Mouse (Mus musculus) ES-E14 (cell line): ENCODE data around the gene BC055324. TPM values are rescaled to one million over a fixed set of nuclear protein-coding genes. Genes with fewer than 3 reads are reported as not detected.
A peak's percentile ranks its signal among the peaks of the same experiment; 100 is the strongest.

Experiments
- DNase-seq: peaks from one replicate; pipeline ENCODE4 v3.0.0-alpha.2; 2013; ENCODE audit warnings: low read depth, low spot score
- H3K27ac ChIP-seq: 2 replicates; pipeline ENCODE4 v1.5.1; 2012; ENCODE audit warnings: low read depth, mild to moderate bottlenecking, low read length, moderate library complexity, mixed read lengths; ENCODE audit not compliant: poor library complexity, insufficient read depth, severe bottlenecking
- H3K36me3 ChIP-seq: 2 replicates; pipeline ENCODE4 v1.6.1; 2012; ENCODE audit warnings: mild to moderate bottlenecking, low read length, moderate library complexity, mixed read lengths; ENCODE audit not compliant: control insufficient read depth, poor library complexity, insufficient read depth, severe bottlenecking
- H3K4me1 ChIP-seq, 2 experiments: fragments of 150-350 bp in 1 of 2; sonication (generic) in 1 of 2; 2 replicates each; pipeline ENCODE4 v1.6.1; 2012; ENCODE audit warnings: low read length in 2 of 2, mild to moderate bottlenecking in 1 of 2, mixed read lengths in 1 of 2; ENCODE audit not compliant: control insufficient read depth in 2 of 2, insufficient read depth in 2 of 2, poor library complexity in 1 of 2
- H3K4me3 ChIP-seq, 2 experiments: fragments of 150-350 bp in 1 of 2; sonication (generic) in 1 of 2; 2 replicates each; pipeline ENCODE4 v1.5.1; 2012; ENCODE audit warnings: low read length in 2 of 2, low read depth in 1 of 2, mild to moderate bottlenecking in 1 of 2, mixed read lengths in 1 of 2; ENCODE audit not compliant: insufficient read depth in 1 of 2, poor library complexity in 1 of 2, severe bottlenecking in 1 of 2
- H3K9ac ChIP-seq: 2 replicates; pipeline ENCODE4 v1.6.1; 2012; ENCODE audit warnings: low read depth, mild to moderate bottlenecking, low read length, mixed read lengths; ENCODE audit not compliant: poor library complexity, insufficient read depth, severe bottlenecking
- H3K9me3 ChIP-seq: fragments of 150-350 bp; sonication (generic); 2 replicates; pipeline ENCODE4 v1.6.1; 2012; ENCODE audit warnings: low read depth, mild to moderate bottlenecking, low read length; ENCODE audit not compliant: control insufficient read depth, insufficient read depth
- CHD2 ChIP-seq: IDR thresholded peaks from 2 replicates; pipeline ENCODE4 v1.6.1; 2014; ENCODE audit warnings: mild to moderate bottlenecking, low read depth, low read length, inconsistent platforms
- HCFC1 ChIP-seq: IDR thresholded peaks from 2 replicates; pipeline ENCODE4 v1.6.1; 2012; ENCODE audit warnings: low read length, inconsistent platforms, borderline replicate concordance; ENCODE audit not compliant: insufficient read depth
- MAFK ChIP-seq: IDR thresholded peaks from 2 replicates; pipeline ENCODE4 v1.6.1; 2014; ENCODE audit warnings: mild to moderate bottlenecking, low read depth, low read length, inconsistent platforms; ENCODE audit not compliant: insufficient read depth
- ZC3H11A ChIP-seq: IDR thresholded peaks from 2 replicates; pipeline ENCODE4 v1.6.1; 2012; ENCODE audit warnings: low read depth, mild to moderate bottlenecking, inconsistent platforms, low read length, borderline replicate concordance
- ZNF384 ChIP-seq: IDR thresholded peaks from 2 replicates; pipeline ENCODE4 v1.6.1; 2012; ENCODE audit warnings: low read depth, low read length, inconsistent platforms
- in situ Hi-C, 2 experiments: fragments of 600-800 bp; cut with MboI; formaldehyde crosslinking; loops; one replicate each; pipeline ENCODE4 v1.15.1; 2025; ENCODE audit warnings: low sequenced_read_pairs in 2 of 2, inconsistent platforms in 1 of 2; ENCODE audit not compliant: unreplicated experiment in 2 of 2
- total RNA-seq: library from RNA; depleted of rRNA; stranded (reverse); fragments of 300-350 nt; gene quantifications from 2 replicates; pipeline ENCODE4 v1.2.3, GENCODE M21; 2012

BC055324 gene
- total RNA-seq, 1 experiment: 46.8 TPM

- TF ChIP-seq ZNF384 (no peak), MAFK (no peak), HCFC1 (no peak), CHD2 (no peak), ZC3H11A (no peak)
- in situ Hi-C loops: no loop called here
- H3K4me3 ChIP-seq: peak within 1 kb of the TSS; percentile 90 to 97
- H3K9ac ChIP-seq: peak within 1 kb of the TSS; percentile 98
- H3K27ac ChIP-seq: peak within 1 kb of the TSS; percentile 35
- DNase-seq: no peak
- peaks cover 0 to 12% of the 10 kb centered on the region in 2 experiments; a peak in 3 of 4 replicates for H3K4me1 ChIP-seq
- H3K36me3 ChIP-seq: no peaks in the 10 kb centered on the region; the same call in 1 of the 2 replicates
- H3K9me3 ChIP-seq: no peaks in the 10 kb centered on the region
Measured at GRCm38 (mm10) chr1:163928846-163929245, 65.8 kb downstream of the BC055324 start, which contains the start of gene Scyl3. Scyl3 (plus strand) TSS chr1:163929100.

GRCm38 (mm10) chr1:163924093-163924492 lies 70.5 kb downstream of the BC055324 start:
- no peak for DNase-seq
- no peaks in the 10 kb centered on the region for H3K36me3 ChIP-seq
- TF ChIP-seq CHD2 (no peak), MAFK (no peak), ZC3H11A (no peak), ZNF384 (no peak), HCFC1 (no peak)
- H3K9ac ChIP-seq: no peak overlapping the region
- in situ Hi-C loops: loop anchor here in 1 of 2 experiments (25.0 kb wide), 1 partner anchor 787 kb away; no protein-coding TSS in a partner anchor
- H3K4me3 ChIP-seq: no peak overlapping the region
- no peaks in the 10 kb centered on the region for H3K9me3 ChIP-seq
- peaks cover 0 to 1% of the 10 kb centered on the region in 2 experiments; a peak in 1 of 4 replicates for H3K4me1 ChIP-seq
- no peak overlapping the region for H3K27ac ChIP-seq

- no peak for DNase-seq
- no peak for TF ChIP-seq ZC3H11A
- no peak for TF ChIP-seq MAFK
- no peak for TF ChIP-seq CHD2
- no peak for TF ChIP-seq HCFC1
- TF ChIP-seq ZNF384: no peak
- H3K4me1 ChIP-seq: no peaks in the 10 kb centered on the region
- no peak overlapping the region for H3K27ac ChIP-seq
- H3K36me3 ChIP-seq: 0 out of 2 replicates have a peak, but pooled peaks cover 2% of the 10 kb centered on the region
- H3K9me3 ChIP-seq: no peaks in the 10 kb centered on the region
- no peak overlapping the region for H3K4me3 ChIP-seq
- H3K9ac ChIP-seq: no peak overlapping the region
- in situ Hi-C loops: loop anchor here in 1 of 2 experiments (25.0 kb wide), 1 partner anchor 780 kb away; no protein-coding TSS in a partner anchor
Measured at GRCm38 (mm10) chr1:163917349-163918160, 77.0 kb downstream of the BC055324 start.

DNA sequence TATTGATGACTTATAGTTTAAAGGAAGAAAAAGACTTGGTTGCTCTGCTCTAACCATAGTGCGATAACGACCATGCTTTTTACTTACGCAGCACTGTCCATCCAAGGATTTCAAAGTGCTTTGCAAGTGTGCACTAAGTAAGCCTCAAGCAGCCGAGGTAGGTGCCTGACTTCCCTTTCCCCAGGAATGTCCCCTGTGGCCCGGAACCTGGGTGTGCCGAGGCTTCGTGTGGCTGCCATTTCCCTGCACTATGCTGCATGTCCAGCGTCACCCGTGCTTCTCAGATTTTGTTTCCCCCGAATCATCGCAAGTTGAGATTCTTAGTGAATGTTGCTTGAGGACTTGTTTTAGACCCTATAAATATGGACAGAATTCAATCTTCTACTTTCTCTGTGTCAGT lies 82.6 kb downstream of the BC055324 start:
- H3K36me3 ChIP-seq: 0 out of 2 replicates have a peak, but pooled peaks cover 2% of the 10 kb centered on the region
- H3K9ac ChIP-seq: no peak overlapping the region
- TF ChIP-seq ZC3H11A: no peak
- no peak for DNase-seq
- H3K9me3 ChIP-seq: no peaks in the 10 kb centered on the region
- no peak overlapping the region for H3K4me3 ChIP-seq
- in situ Hi-C loops: loop anchor here in 1 of 2 experiments (25.0 kb wide), 1 partner anchor 775 kb away; no protein-coding TSS in a partner anchor
- no peak overlapping the region for H3K27ac ChIP-seq
- H3K4me1 ChIP-seq: no peaks in the 10 kb centered on the region
